Mouse (Mus musculus): Measurements from ENCODE around the gene Wrap73. TPM values are rescaled to one million over a fixed set of nuclear protein-coding genes. Genes with fewer than 3 reads are reported as not detected.

Gene Wrap73
- polyA plus RNA-seq (2012; ENCODE audit: insufficient read depth, insufficient read length, missing spikeins), result 6.3 and 8.2 TPM in 2 replicates

- Histone ChIP-seq H3K27ac (replicated peaks; ENCODE audit: low read depth, low read length) (peak within 1 kb of the TSS; percentile 88), H3K4me3 (ENCODE audit: insufficient read depth, low read depth, low read length) (peak within 1 kb of the TSS; percentile 100), H3K4me1 (ENCODE audit: control insufficient read depth, insufficient read depth, insufficient read length, low read length) (peaks cover 8% of the 10 kb centered on the region)
Observed at GRCm38 (mm10) chr4:154142211-154143040, at the start of gene Wrap73. Gene Wrap73 (plus strand): TSS chr4:154142372.

GRCm38 (mm10) chr4:154093210-154093609 lies 49.0 kb upstream of the Wrap73 start:
- no peaks in the 10 kb centered on the region for H3K4me1 ChIP-seq (ENCODE audit: control insufficient read depth, insufficient read depth, insufficient read length, low read length)
- H3K27ac ChIP-seq (replicated peaks; ENCODE audit: low read depth, low read length), result no peak overlapping the region
- no peak overlapping the region for H3K4me3 ChIP-seq (ENCODE audit: insufficient read depth, low read depth, low read length)

GRCm38 (mm10) chr4:154096111-154096510 lies 46.1 kb upstream of the Wrap73 start:
- Histone ChIP-seq H3K4me3 (ENCODE audit: insufficient read depth, low read depth, low read length) (no peak overlapping the region), H3K4me1 (ENCODE audit: control insufficient read depth, insufficient read depth, insufficient read length, low read length) (no peaks in the 10 kb centered on the region), H3K27ac (replicated peaks; ENCODE audit: low read depth, low read length) (no peak overlapping the region)

GRCm38 (mm10) chr4:154099361-154099760 lies 42.8 kb upstream of the Wrap73 start:
- no peak overlapping the region for H3K27ac ChIP-seq (replicated peaks; ENCODE audit: low read depth, low read length)
- H3K4me1 ChIP-seq (ENCODE audit: control insufficient read depth, insufficient read depth, insufficient read length, low read length), result no peaks in the 10 kb centered on the region
- H3K4me3 ChIP-seq (ENCODE audit: insufficient read depth, low read depth, low read length), result no peak overlapping the region

- Histone ChIP-seq H3K27ac (replicated peaks; ENCODE audit: low read depth, low read length) (no peak overlapping the region), H3K4me3 (ENCODE audit: insufficient read depth, low read depth, low read length) (no peak overlapping the region), H3K4me1 (ENCODE audit: control insufficient read depth, insufficient read depth, insufficient read length, low read length) (no peaks in the 10 kb centered on the region)
Observed at GRCm38 (mm10) chr4:154103386-154103785, 38.8 kb upstream of the Wrap73 start.

GRCm38 (mm10) chr4:154103912-154104311 lies 38.3 kb upstream of the Wrap73 start:
- no peaks in the 10 kb centered on the region for H3K4me1 ChIP-seq (ENCODE audit: control insufficient read depth, insufficient read depth, insufficient read length, low read length)
- H3K4me3 ChIP-seq (ENCODE audit: insufficient read depth, low read depth, low read length), result no peak overlapping the region
- H3K27ac ChIP-seq (replicated peaks; ENCODE audit: low read depth, low read length), result no peak overlapping the region

GRCm38 (mm10) chr4:154105381-154106001 lies 36.7 kb upstream of the Wrap73 start:
- Histone ChIP-seq H3K27ac (replicated peaks; ENCODE audit: low read depth, low read length) (no peak overlapping the region), H3K4me1 (ENCODE audit: control insufficient read depth, insufficient read depth, insufficient read length, low read length) (no peaks in the 10 kb centered on the region), H3K4me3 (ENCODE audit: insufficient read depth, low read depth, low read length) (no peak overlapping the region)

GRCm38 (mm10) chr4:154106497-154107061 lies 35.6 kb upstream of the Wrap73 start:
- H3K4me3 ChIP-seq (ENCODE audit: insufficient read depth, low read depth, low read length), result no peak overlapping the region
- H3K4me1 ChIP-seq (ENCODE audit: control insufficient read depth, insufficient read depth, insufficient read length, low read length), result no peaks in the 10 kb centered on the region
- no peak overlapping the region for H3K27ac ChIP-seq (replicated peaks; ENCODE audit: low read depth, low read length)

- Histone ChIP-seq H3K4me3 (ENCODE audit: insufficient read depth, low read depth, low read length) (no peak overlapping the region), H3K27ac (replicated peaks; ENCODE audit: low read depth, low read length) (no peak overlapping the region)
Observed at GRCm38 (mm10) chr4:154109216-154109849, 32.8 kb upstream of the Wrap73 start.

GRCm38 (mm10) chr4:154109850-154110243 lies 32.3 kb upstream of the Wrap73 start:
- no peak overlapping the region for H3K27ac ChIP-seq (replicated peaks; ENCODE audit: low read depth, low read length)
- no peak overlapping the region for H3K4me3 ChIP-seq (ENCODE audit: insufficient read depth, low read depth, low read length)

More at GRCm38 (mm10) chr4:154109216-154109849, 32.8 kb upstream of the Wrap73 start:
- H3K4me1 ChIP-seq (ENCODE audit: control insufficient read depth, insufficient read depth, insufficient read length, low read length), result no peaks in the 10 kb centered on the region

GRCm38 (mm10) chr4:154116421-154116820 lies 25.8 kb upstream of the Wrap73 start:
- Histone ChIP-seq H3K27ac (replicated peaks; ENCODE audit: low read depth, low read length) (no peak overlapping the region), H3K4me1 (ENCODE audit: control insufficient read depth, insufficient read depth, insufficient read length, low read length) (no peaks in the 10 kb centered on the region), H3K4me3 (ENCODE audit: insufficient read depth, low read depth, low read length) (no peak overlapping the region)

More at GRCm38 (mm10) chr4:154109850-154110243, 32.3 kb upstream of the Wrap73 start:
- no peaks in the 10 kb centered on the region for H3K4me1 ChIP-seq (ENCODE audit: control insufficient read depth, insufficient read depth, insufficient read length, low read length)

GRCm38 (mm10) chr4:154118782-154119181 lies 23.4 kb upstream of the Wrap73 start:
- H3K4me1 ChIP-seq (ENCODE audit: control insufficient read depth, insufficient read depth, insufficient read length, low read length), result no peaks in the 10 kb centered on the region
- H3K27ac ChIP-seq (replicated peaks; ENCODE audit: low read depth, low read length), result no peak overlapping the region
- H3K4me3 ChIP-seq (ENCODE audit: insufficient read depth, low read depth, low read length), result no peak overlapping the region

GRCm38 (mm10) chr4:154119208-154119607 lies 23.0 kb upstream of the Wrap73 start:
- Histone ChIP-seq H3K4me1 (ENCODE audit: control insufficient read depth, insufficient read depth, insufficient read length, low read length) (no peaks in the 10 kb centered on the region), H3K4me3 (ENCODE audit: insufficient read depth, low read depth, low read length) (no peak overlapping the region), H3K27ac (replicated peaks; ENCODE audit: low read depth, low read length) (no peak overlapping the region)

- no peak overlapping the region for H3K4me3 ChIP-seq (ENCODE audit: insufficient read depth, low read depth, low read length)
- no peak overlapping the region for H3K27ac ChIP-seq (replicated peaks; ENCODE audit: low read depth, low read length)
- no peaks in the 10 kb centered on the region for H3K4me1 ChIP-seq (ENCODE audit: control insufficient read depth, insufficient read depth, insufficient read length, low read length)
Observed at GRCm38 (mm10) chr4:154121800-154122199, 20.4 kb upstream of the Wrap73 start.

GRCm38 (mm10) chr4:154122374-154122773 lies 19.8 kb upstream of the Wrap73 start:
- H3K27ac ChIP-seq (replicated peaks; ENCODE audit: low read depth, low read length), result no peak overlapping the region
- H3K4me1 ChIP-seq (ENCODE audit: control insufficient read depth, insufficient read depth, insufficient read length, low read length), result no peaks in the 10 kb centered on the region
- H3K4me3 ChIP-seq (ENCODE audit: insufficient read depth, low read depth, low read length), result no peak overlapping the region

Data from brown adipose tissue, adult 24 weeks (tissue).